Mouse (Mus musculus): ENCODE results near the gene Shq1. TPM values are rescaled to one million over a fixed set of nuclear protein-coding genes. Genes with fewer than 3 reads are reported as not detected.

Shq1 gene
- 1 to 10 TPM; 4.5 to 6.1 TPM for total RNA-seq (2021)

GRCm38 (mm10) chr6:100670880-100671344 is at the start of gene Shq1:
Gene Shq1, minus strand, starts transcription at chr6:100671157.
- DNase-seq (ENCODE audit: low spot score in 2 of 2) = peak; percentile 88
- intact Hi-C loops (cut with DNase I) = loop anchor here (10.0 kb wide), 1 partner anchor 594 kb away; no protein-coding TSS in a partner anchor

- intact Hi-C loops (cut with DNase I) = no loop called here
- no peak for DNase-seq (ENCODE audit: low spot score in 2 of 2)
These were observed 49.1 kb upstream of the Shq1 start for GRCm38 (mm10) chr6:100720098-100720501.

- DNase-seq (ENCODE audit: low spot score in 2 of 2) = no peak
- intact Hi-C loops (cut with DNase I) = no loop called here
These were observed 45.9 kb upstream of the Shq1 start for GRCm38 (mm10) chr6:100716817-100717216.

- intact Hi-C loops (cut with DNase I) = no loop called here
- no peak for DNase-seq (ENCODE audit: low spot score in 2 of 2)
These were observed 45.2 kb upstream of the Shq1 start for GRCm38 (mm10) chr6:100716152-100716551.

GRCm38 (mm10) chr6:100715296-100715828 is 44.4 kb upstream of the Shq1 start:
- intact Hi-C loops (cut with DNase I) = no loop called here
- no peak for DNase-seq (ENCODE audit: low spot score in 2 of 2)

- intact Hi-C loops (cut with DNase I) = no loop called here
- DNase-seq (ENCODE audit: low spot score in 2 of 2) = no peak
These were observed 39.9 kb upstream of the Shq1 start for GRCm38 (mm10) chr6:100710866-100711265.

- no peak for DNase-seq (ENCODE audit: low spot score in 2 of 2)
- intact Hi-C loops (cut with DNase I) = no loop called here
These were observed 39.2 kb upstream of the Shq1 start for GRCm38 (mm10) chr6:100710170-100710569.

GRCm38 (mm10) chr6:100709483-100709882 is 38.5 kb upstream of the Shq1 start:
- intact Hi-C loops (cut with DNase I) = no loop called here
- no peak for DNase-seq (ENCODE audit: low spot score in 2 of 2)

GRCm38 (mm10) chr6:100708996-100709395 is 38.0 kb upstream of the Shq1 start:
- intact Hi-C loops (cut with DNase I) = no loop called here
- DNase-seq (ENCODE audit: low spot score in 2 of 2) = no peak

- intact Hi-C loops (cut with DNase I) = no loop called here
- DNase-seq (ENCODE audit: low spot score in 2 of 2) = no peak
These were observed 37.3 kb upstream of the Shq1 start for GRCm38 (mm10) chr6:100708248-100708647.

GRCm38 (mm10) chr6:100707557-100707956 is 36.6 kb upstream of the Shq1 start:
- intact Hi-C loops (cut with DNase I) = no loop called here
- DNase-seq (ENCODE audit: low spot score in 2 of 2) = no peak

GRCm38 (mm10) chr6:100706861-100707260 is 35.9 kb upstream of the Shq1 start:
- no peak for DNase-seq (ENCODE audit: low spot score in 2 of 2)
- intact Hi-C loops (cut with DNase I) = no loop called here

GRCm38 (mm10) chr6:100705366-100705811 is 34.4 kb upstream of the Shq1 start:
- peak in 1 of 2 experiments; percentile 9 for DNase-seq (ENCODE audit: low spot score in 2 of 2)
- intact Hi-C loops (cut with DNase I) = no loop called here

GRCm38 (mm10) chr6:100704574-100705365 is 33.8 kb upstream of the Shq1 start, which contains the start of gene Gxylt2:
Gene Gxylt2, plus strand, starts transcription at chr6:100704734.
- peak; percentile 34 to 48 for DNase-seq (ENCODE audit: low spot score in 2 of 2)
- intact Hi-C loops (cut with DNase I) = no loop called here

GRCm38 (mm10) chr6:100704197-100704573 is 33.2 kb upstream of the Shq1 start:
- intact Hi-C loops (cut with DNase I) = no loop called here

GRCm38 (mm10) chr6:100700774-100701173 is 29.8 kb upstream of the Shq1 start:
- intact Hi-C loops (cut with DNase I) = no loop called here
- DNase-seq (ENCODE audit: low spot score in 2 of 2) = no peak

More at GRCm38 (mm10) chr6:100704197-100704573, 33.2 kb upstream of the Shq1 start:
- no peak for DNase-seq (ENCODE audit: low spot score in 2 of 2)

- no peak for DNase-seq (ENCODE audit: low spot score in 2 of 2)
- intact Hi-C loops (cut with DNase I) = no loop called here
These were observed 29.0 kb upstream of the Shq1 start for GRCm38 (mm10) chr6:100699986-100700385.

GRCm38 (mm10) chr6:100686341-100686740 is 15.4 kb upstream of the Shq1 start:
- intact Hi-C loops (cut with DNase I) = no loop called here
- no peak for DNase-seq (ENCODE audit: low spot score in 2 of 2)

- no peak for DNase-seq (ENCODE audit: low spot score in 2 of 2)
- intact Hi-C loops (cut with DNase I) = loop anchor here (10.0 kb wide), 1 partner anchor 586 kb away; no protein-coding TSS in a partner anchor
These were observed 7.7 kb upstream of the Shq1 start for GRCm38 (mm10) chr6:100678636-100679035.

- intact Hi-C loops (cut with DNase I) = loop anchor here (2.0 to 10.0 kb wide), 2 partner anchors 158 to 588 kb away; no protein-coding TSS in a partner anchor
- no peak for DNase-seq (ENCODE audit: low spot score in 2 of 2)
These were observed 5.5 kb upstream of the Shq1 start for GRCm38 (mm10) chr6:100676461-100676860.

GRCm38 (mm10) chr6:100674974-100675373 is 4.0 kb upstream of the Shq1 start:
- intact Hi-C loops (cut with DNase I) = loop anchor here (1.0 to 10.0 kb wide), 2 partner anchors 201 to 590 kb away; no protein-coding TSS in a partner anchor
- DNase-seq (ENCODE audit: low spot score in 2 of 2) = no peak

Measured in left cerebral cortex, postnatal 36 days (tissue).